Mouse (Mus musculus) lung, adult 2 months (tissue): Measurements from ENCODE around the gene Camkv. TPM values are rescaled to one million over a fixed set of nuclear protein-coding genes. Genes with fewer than 3 reads are reported as not detected.

ENCODE experiments used
- DNase-seq: peaks from one replicate; pipeline ENCODE4 v3.0.0; 2022
- H3K4me1 ChIP-seq: fragments of 200-500 bp; 2 replicates; pipeline ENCODE4 v1.6.1; 2011; ENCODE audit warnings: low read length; ENCODE audit not compliant: control insufficient read depth, insufficient read depth
- H3K4me3 ChIP-seq: fragments of 200-500 bp; replicated peaks from 2 replicates; pipeline ENCODE3; 2011; ENCODE audit warnings: low read depth, mild to moderate bottlenecking, control low read depth, low read length; ENCODE audit errors: extremely low read depth
- CTCF ChIP-seq: fragments of 200-500 bp; IDR thresholded peaks from 2 replicates; pipeline ENCODE4 v1.5.1; 2011; ENCODE audit warnings: mild to moderate bottlenecking, low read length, control low read depth; ENCODE audit not compliant: insufficient read depth
- POLR2A ChIP-seq: fragments of 200-500 bp; IDR thresholded peaks from 2 replicates; pipeline ENCODE4 v1.6.1; 2011; ENCODE audit warnings: low read depth, mild to moderate bottlenecking, control low read depth, low read length, borderline replicate concordance; ENCODE audit errors: extremely low read depth
- WGBS: fragments of 180-500 bp; shearing (Covaris S2); methylation state at CpG from one replicate; pipeline ENCODE4 v1.1.7; 2018; 5-methylcytosine and 5-hydroxymethylcytosine counted together
- polyA plus RNA-seq: library from polyadenylated mRNA; depleted of rRNA; stranded (reverse); fragments of >200 nt; gene quantifications from 2 replicates; pipeline ENCODE4 v1.2.3, GENCODE M21; 2012; rRNA removed

The Camkv gene
- polyA plus RNA-seq = 0.06 and 0.09 TPM in 2 replicates

- no peak for TF ChIP-seq POLR2A
- TF ChIP-seq CTCF = no peak
- Histone ChIP-seq H3K4me1 (no peaks in the 10 kb centered on the region), H3K4me3 (no peak within 1 kb of the TSS)
- no peak for DNase-seq
- 23% methylated on average over 3 of the region's 3 CpGs for WGBS
Measured at GRCm38 (mm10) chr9:107935374-107935773, at the start of gene Camkv. Gene Camkv (plus strand): TSS chr9:107935674.

GRCm38 (mm10) chr9:107887804-107888266 lies 47.6 kb upstream of the Camkv start, which contains the start of gene Mon1a:
Gene Mon1a (plus strand): TSS chr9:107888151.
- Histone ChIP-seq H3K4me1 (no peaks in the 10 kb centered on the region), H3K4me3 (peak within 1 kb of the TSS; percentile 75)
- TF ChIP-seq CTCF (no peak), POLR2A (peak; percentile 75; the same call in 1 of the 2 replicates)
- under 1% methylated on average over 28 of the region's 28 CpGs for WGBS
- DNase-seq = peak; percentile 85

- peak overlapping the region; percentile 75 for H3K4me3 ChIP-seq
- TF ChIP-seq POLR2A (no peak), CTCF (no peak)
- DNase-seq = peak; percentile 30
- 0% methylated on average over 18 of the region's 18 CpGs for WGBS
- H3K4me1 ChIP-seq = no peaks in the 10 kb centered on the region
Measured at GRCm38 (mm10) chr9:107888267-107888850, 47.1 kb upstream of the Camkv start.

GRCm38 (mm10) chr9:107890260-107890659 lies 45.2 kb upstream of the Camkv start:
- TF ChIP-seq CTCF = no peak
- no peak for TF ChIP-seq POLR2A
- WGBS = 74% methylated on average over 6 of the region's 6 CpGs
- no peak for DNase-seq
- no peaks in the 10 kb centered on the region for H3K4me1 ChIP-seq
- no peak overlapping the region for H3K4me3 ChIP-seq

- WGBS = 100% methylated on average over 1 of the region's 1 CpGs
- TF ChIP-seq POLR2A (no peak), CTCF (peak; percentile 46; the same call in 1 of the 2 replicates)
- no peaks in the 10 kb centered on the region for H3K4me1 ChIP-seq
- DNase-seq = no peak
- no peak overlapping the region for H3K4me3 ChIP-seq
Measured at GRCm38 (mm10) chr9:107891023-107891422, 44.5 kb upstream of the Camkv start.

- 89% methylated on average over 10 of the region's 10 CpGs for WGBS
- H3K4me1 ChIP-seq = no peaks in the 10 kb centered on the region
- no peak for DNase-seq
- H3K4me3 ChIP-seq = no peak overlapping the region
- TF ChIP-seq POLR2A (no peak), CTCF (no peak)
Measured at GRCm38 (mm10) chr9:107898563-107898962, 36.9 kb upstream of the Camkv start.

- DNase-seq = no peak
- Histone ChIP-seq H3K4me3 (no peak overlapping the region), H3K4me1 (no peaks in the 10 kb centered on the region)
- WGBS = 80% methylated on average over 12 of the region's 12 CpGs
- TF ChIP-seq CTCF (no peak), POLR2A (no peak)
Measured at GRCm38 (mm10) chr9:107899855-107900254, 35.6 kb upstream of the Camkv start.

- 51% methylated on average over 44 of the region's 44 CpGs for WGBS
- DNase-seq = peak; percentile 61
- TF ChIP-seq POLR2A (no peak), CTCF (peak; percentile 50; the same call in 1 of the 2 replicates)
- Histone ChIP-seq H3K4me3 (no peak overlapping the region), H3K4me1 (no peaks in the 10 kb centered on the region)
Measured at GRCm38 (mm10) chr9:107900840-107901626, 34.4 kb upstream of the Camkv start.

- 58% methylated on average over 17 of the region's 17 CpGs for WGBS
- H3K4me3 ChIP-seq = no peak overlapping the region
- TF ChIP-seq POLR2A (no peak), CTCF (no peak)
Measured at GRCm38 (mm10) chr9:107901627-107901914, 33.9 kb upstream of the Camkv start.

More at GRCm38 (mm10) chr9:107901627-107901914, 33.9 kb upstream of the Camkv start:
- no peaks in the 10 kb centered on the region for H3K4me1 ChIP-seq
- DNase-seq = no peak
